Mouse (Mus musculus) embryonic fibroblast, embryonic 13.5 days (primary cell): ENCODE results near the gene Aldh9a1.

ENCODE experiments used
- CTCF ChIP-seq: IDR thresholded peaks from 2 replicates; pipeline ENCODE4 v1.5.1; 2011; ENCODE audit warnings: mild to moderate bottlenecking, control low read depth, low read length, moderate library complexity, borderline replicate concordance; ENCODE audit not compliant: insufficient read depth
- POLR2A ChIP-seq: IDR thresholded peaks from 2 replicates; pipeline ENCODE4 v1.6.1; 2011; ENCODE audit warnings: low read depth, mild to moderate bottlenecking, control low read depth, low read length, moderate library complexity

GRCm38 (mm10) chr1:167369905-167370304 is 20.1 kb downstream of the Aldh9a1 start:
- no peak for TF ChIP-seq POLR2A
- TF ChIP-seq CTCF = peak; percentile 95
